Mouse (Mus musculus) macrophage (primary cell): ENCODE results near the gene Stk25. TPM values are rescaled to one million over a fixed set of nuclear protein-coding genes. Genes with fewer than 3 reads are reported as not detected.
A peak's percentile ranks its signal among the peaks of the same experiment; 100 is the strongest.

Experiments used
- H3K27ac ChIP-seq: fragments of 350-480 bp; formaldehyde crosslinking; 2 replicates; pipeline ENCODE4 v1.9.0; 2021
- H3K36me3 ChIP-seq: fragments of 350-480 bp; formaldehyde crosslinking; 2 replicates; pipeline ENCODE4 v1.9.0; 2021; ENCODE audit errors: inconsistent target
- H3K4me3 ChIP-seq: fragments of 350-480 bp; formaldehyde crosslinking; 2 replicates; pipeline ENCODE4 v1.9.0; 2021; ENCODE audit errors: inconsistent target
- H3K79me2 ChIP-seq: fragments of 350-480 bp; formaldehyde crosslinking; 2 replicates; pipeline ENCODE4 v1.9.0; 2021; ENCODE audit errors: inconsistent target
- WGBS: methylation state at CpG from one replicate; pipeline ENCODE4 v1.1.7; 2026; ENCODE audit warnings: inconsistent platforms; ENCODE audit not compliant: missing documents; 5-methylcytosine and 5-hydroxymethylcytosine counted together
- polyA plus RNA-seq: library from polyadenylated mRNA; stranded (reverse); fragments of 250-400 nt; gene quantifications from 3 replicates; pipeline ENCODE4 v1.2.4, GENCODE M21; 2018; ENCODE audit warnings: inconsistent platforms

Stk25 gene
- polyA plus RNA-seq, 1 experiment from 2014 or later: 31.3 TPM

DNA sequence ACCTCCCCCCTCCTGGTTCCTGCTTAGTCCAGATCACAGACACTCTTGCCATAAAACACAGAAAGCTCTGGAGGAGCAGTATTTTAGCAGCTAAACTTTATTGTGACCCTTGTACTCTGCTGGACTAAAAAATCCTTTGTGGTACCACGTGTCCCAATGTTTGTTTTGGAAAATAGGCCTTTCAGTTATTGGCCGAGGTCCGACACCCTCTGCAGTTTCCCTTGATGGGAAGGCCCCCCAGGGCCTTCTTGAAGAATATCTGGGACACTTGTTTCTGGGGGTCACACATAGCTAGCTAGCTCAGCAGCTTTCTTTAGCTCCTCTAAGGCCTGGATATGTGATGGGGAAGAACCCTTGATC, 28.5 kb upstream of the Stk25 start:
- no peak overlapping the region for H3K27ac ChIP-seq
- H3K36me3 ChIP-seq: no peaks in the 10 kb centered on the region
- WGBS: 100% methylated on average over 2 of the region's 3 CpGs
- no peak overlapping the region for H3K4me3 ChIP-seq
- H3K79me2 ChIP-seq: no peaks in the 10 kb centered on the region

DNA sequence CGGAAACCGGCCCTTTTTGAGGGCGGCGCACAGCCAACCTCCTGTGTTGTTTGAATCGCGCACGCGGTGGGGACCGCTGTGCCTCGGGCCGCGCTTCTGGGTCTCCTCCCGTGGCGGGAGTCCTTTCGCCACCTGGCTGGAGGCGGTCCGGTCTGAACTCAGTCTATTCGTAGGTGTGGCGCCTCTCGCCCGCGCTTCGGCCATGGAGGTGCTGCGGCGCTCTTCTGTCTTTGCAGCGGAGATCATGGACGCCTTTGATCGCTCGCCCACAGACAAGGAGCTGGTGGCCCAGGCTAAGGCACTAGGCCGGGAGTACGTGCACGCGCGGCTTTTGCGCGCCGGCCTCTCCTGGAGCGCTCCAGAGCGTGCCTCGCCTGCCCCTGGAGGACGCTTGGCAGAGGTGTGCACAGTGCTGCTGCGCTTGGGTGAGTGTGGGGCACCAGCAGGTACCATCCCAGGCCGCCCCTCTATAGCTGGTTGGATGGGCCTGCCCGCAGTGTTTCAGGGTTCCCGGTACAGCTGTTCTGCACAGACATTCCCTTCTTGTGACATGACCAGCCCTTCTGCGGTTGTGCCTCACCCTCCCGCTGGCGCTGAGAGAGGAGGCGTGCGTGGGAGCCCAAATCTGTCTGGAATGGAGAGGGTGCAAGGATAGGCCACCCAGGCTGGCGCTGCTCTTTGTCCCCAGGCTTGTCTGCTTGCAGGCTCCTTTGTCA, 27.9 kb upstream of the Stk25 start:
- Histone ChIP-seq H3K4me3 (no peak overlapping the region), H3K79me2 (no peaks in the 10 kb centered on the region), H3K36me3 (no peaks in the 10 kb centered on the region), H3K27ac (no peak overlapping the region)
- 15% methylated on average over 51 of the region's 51 CpGs for WGBS

DNA sequence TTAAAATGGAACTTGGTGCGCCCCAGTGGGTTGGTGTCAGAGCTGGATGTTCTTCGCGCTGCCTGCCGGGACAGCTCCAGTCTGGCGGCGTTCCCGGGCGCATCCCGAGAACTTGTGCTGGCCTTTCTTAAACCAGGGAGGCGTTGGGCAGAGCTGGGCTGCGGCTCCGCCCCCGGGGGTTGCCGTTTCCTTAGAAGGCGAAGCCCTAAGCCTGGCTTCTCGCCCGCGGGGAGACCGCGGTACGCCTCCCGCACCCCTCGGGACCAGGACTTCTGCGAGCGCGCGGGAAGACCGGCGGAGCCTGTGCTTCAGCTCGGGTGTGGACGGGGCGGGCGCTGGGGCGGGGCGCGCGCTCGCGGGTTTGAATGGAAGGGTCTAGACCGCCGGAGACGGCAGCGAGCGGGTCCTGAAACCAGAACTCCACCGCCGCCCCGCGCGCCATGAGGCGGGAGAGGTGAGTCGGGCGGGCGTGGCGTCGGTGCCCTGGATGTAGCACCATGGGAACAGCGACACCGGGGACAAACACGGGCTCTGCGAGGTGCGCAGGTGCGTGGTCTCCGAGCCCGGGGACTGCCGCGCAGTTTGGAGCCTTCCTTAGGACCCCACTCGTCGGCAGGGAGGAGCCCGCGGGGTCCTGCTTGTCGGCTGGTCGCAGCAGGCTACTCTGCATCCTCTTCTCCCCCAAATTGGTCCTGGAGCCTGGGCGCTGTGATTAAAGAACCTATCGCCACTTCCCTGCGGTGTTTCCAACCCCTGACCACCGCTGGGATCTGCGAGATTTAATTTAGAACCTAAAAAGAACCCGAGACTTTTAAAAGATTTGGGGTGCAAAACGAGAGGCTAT, 27.2 kb upstream of the Stk25 start, which contains the start of gene Bok:
Gene Bok, plus strand, starts transcription at position 260 of the 844 bp plus-strand sequence.
- Histone ChIP-seq H3K79me2 (no peaks in the 10 kb centered on the region), H3K36me3 (no peaks in the 10 kb centered on the region), H3K4me3 (no peak within 1 kb of the TSS), H3K27ac (no peak within 1 kb of the TSS)
- WGBS: 2% methylated on average over 78 of the region's 78 CpGs

DNA sequence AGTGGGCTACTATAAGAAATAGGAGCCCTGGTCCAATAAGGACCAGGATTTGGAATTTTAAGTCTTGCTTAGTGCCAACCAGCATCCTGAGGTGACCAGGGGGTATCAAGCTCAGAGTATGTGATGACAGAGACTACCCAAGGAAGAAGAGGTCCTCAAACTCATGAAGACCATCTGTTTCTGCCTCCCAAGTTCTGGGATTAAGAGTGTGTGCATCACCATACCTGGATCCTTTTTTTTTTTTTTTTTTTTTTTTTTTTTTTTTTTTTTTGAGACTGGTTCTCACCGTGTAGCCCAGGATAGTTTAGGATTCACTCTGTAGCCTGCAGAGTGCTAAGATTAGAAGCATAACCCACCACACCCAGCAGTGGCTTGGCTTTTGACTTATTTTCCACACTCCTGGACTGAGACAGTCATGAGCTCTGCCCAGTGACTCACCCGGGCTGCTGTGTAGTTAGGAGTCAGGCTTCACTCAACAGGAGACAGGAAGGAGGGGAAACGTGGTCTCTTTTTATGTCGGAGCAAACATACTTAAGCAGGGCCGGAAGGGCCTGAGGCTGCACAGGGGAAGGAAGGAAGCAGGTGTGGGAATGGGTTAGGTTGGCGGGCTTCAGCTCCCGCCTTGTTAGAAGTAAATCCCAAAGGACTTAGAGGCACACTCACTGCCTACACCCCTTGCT, 21.6 kb upstream of the Stk25 start:
- Histone ChIP-seq H3K36me3 (no peaks in the 10 kb centered on the region), H3K4me3 (no peak overlapping the region), H3K27ac (no peak overlapping the region), H3K79me2 (no peaks in the 10 kb centered on the region)
- WGBS: 12% methylated on average over 7 of the region's 7 CpGs

DNA sequence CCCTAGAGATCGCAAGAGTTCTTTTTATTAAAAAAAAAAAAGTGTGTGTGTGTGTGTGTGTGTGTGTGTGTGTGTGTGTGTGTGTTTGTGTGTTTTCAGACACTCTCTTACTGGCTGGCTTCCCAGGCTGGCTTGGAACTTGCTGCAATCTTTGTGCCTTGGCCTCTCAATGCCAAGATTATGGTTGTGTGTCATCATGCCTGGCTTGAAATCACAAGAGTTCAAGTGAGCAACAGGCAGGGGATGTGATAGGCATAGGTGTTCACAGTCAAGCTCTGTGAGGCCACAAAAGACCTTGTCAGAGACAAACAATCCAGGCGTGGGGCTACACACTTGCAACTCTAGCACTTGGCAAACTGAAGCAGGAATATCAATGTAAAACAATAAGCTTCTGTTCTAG, 19.9 kb upstream of the Stk25 start:
- no peak overlapping the region for H3K4me3 ChIP-seq
- 61% methylated on average over 2 of the region's 2 CpGs for WGBS
- no peaks in the 10 kb centered on the region for H3K79me2 ChIP-seq
- no peak overlapping the region for H3K27ac ChIP-seq
- no peaks in the 10 kb centered on the region for H3K36me3 ChIP-seq

DNA sequence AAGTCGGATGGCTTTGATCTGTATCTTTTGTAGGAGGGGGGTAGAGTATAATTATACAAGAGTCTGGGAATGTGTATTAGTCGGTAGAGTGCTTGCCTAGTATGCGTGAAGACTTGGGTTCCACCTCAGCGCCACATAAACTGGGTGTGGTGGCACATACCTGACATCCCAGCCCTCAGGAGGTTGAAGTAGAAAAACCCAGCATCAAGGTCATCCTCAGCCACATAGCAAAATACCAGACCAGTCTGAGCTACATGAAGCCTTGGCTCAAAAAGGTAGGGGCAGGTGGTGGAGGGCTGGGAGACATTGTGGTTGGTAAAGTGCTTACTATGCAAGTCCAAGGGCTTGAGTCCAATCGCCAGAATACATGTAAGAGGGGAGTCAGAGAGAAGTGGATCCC, 14.2 kb upstream of the Stk25 start:
- H3K4me3 ChIP-seq: no peak overlapping the region
- H3K36me3 ChIP-seq: no peaks in the 10 kb centered on the region
- H3K27ac ChIP-seq: no peak overlapping the region
- H3K79me2 ChIP-seq: no peaks in the 10 kb centered on the region
- WGBS: 95% methylated on average over 5 of the region's 5 CpGs

DNA sequence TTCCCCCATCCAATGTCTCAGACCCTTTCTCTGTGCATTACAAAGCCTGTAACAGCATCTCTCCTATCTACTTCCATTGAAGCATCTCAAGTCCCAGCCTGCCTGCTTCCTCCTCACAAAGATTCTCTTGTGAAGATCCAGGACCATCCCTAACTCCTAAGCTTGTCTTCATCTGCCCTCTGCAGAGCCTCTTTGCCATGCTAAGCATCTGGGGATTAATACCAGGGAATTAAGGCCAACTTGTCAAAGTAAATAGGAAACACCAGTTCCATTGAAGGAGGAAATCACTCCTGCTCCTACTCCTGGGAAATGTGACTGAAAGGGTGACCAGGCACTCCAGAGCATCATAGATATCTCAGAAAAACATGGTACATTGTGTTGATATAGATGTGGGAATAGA, 11.5 kb upstream of the Stk25 start:
- no peaks in the 10 kb centered on the region for H3K79me2 ChIP-seq
- no peak overlapping the region for H3K4me3 ChIP-seq
- H3K36me3 ChIP-seq: no peaks in the 10 kb centered on the region
- no peak overlapping the region for H3K27ac ChIP-seq

DNA sequence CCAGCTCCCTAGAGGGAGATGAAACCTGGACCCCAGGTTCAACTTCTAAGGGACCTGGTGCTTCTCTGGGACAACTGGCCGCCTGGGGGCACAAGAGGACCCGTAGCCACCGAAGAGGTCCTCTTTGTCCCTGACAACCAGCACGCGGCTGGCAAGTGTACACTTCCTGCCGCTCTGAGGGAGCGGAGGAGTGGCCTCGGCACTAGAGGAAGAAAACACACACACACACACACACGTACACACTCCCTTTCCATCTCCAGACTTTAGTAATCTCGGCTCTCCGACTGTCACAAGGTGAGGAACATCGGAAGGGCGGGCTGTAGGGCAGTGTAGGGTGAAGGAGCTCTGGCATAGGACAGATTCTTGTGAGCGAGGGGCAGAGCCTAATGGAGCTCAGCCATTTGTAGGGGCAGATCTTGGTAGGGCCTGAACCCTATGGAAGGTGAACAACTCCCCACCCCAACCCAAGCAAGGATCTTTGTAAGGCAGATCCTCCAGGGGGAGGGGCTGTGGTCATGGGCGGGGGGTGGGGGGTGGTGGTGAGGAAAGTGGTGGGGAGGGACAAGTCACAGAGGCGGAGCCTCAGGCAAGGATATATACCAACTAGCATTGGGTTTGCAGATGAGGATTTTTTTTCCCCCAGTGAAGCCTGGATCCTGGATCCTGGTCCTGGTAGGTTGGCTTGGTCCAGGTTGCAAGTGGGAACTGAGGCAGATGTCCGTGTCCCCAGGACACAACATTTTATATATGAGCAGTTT, 10.5 kb upstream of the Stk25 start:
- no peaks in the 10 kb centered on the region for H3K36me3 ChIP-seq
- H3K27ac ChIP-seq: no peak overlapping the region
- WGBS: 8% methylated on average over 17 of the region's 17 CpGs
- H3K4me3 ChIP-seq: peak overlapping the region; percentile 26
- no peaks in the 10 kb centered on the region for H3K79me2 ChIP-seq

DNA sequence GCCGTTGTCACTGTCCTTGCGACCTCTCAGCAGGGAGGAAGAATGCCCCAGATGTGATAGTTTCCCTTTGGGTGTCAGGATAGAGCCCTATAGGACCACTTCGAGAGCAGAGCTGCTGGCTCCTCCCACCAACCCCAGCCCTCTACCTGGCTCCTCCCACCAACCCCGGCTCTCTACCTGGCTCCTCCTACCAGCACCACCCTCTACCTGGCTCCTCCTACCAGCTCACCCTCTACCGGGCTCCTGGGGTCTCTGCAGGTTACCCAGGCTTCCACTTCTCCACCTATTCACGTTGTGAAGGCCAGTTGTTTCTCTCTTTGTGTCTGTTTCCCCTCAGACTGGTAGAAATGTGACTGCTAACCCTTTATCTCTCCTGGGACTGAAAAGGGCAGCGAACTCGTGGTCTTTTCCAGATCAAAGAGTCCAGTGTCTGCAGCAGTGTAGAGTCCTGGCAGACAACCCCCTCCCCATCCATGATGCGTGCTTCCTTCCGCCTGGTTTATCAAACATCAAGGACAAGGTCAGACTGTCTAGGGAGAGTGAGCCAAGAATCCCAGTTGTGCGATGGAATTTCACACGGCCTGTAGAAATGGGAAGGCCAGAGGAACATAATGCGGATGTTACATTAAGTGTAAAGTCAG, 9.4 kb upstream of the Stk25 start:
- WGBS: 64% methylated on average over 13 of the region's 13 CpGs

DNA sequence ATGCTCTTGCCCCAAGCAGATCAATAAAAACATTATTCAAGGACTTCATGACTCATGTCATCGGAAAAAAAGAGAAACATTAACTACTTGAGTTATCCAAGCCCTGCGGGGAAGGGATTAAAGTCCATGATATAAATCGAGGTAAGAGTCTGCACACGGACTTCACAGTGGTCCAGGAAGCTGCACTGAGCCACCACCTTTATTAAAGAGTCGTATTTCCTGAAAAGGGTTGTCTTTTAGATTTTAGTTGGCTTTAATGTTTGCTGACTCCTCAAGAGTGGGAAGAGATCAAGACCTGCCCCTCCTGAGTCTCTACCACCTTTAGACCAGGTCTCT, 1.5 kb downstream of the Stk25 start:
- 83% methylated on average over 5 of the region's 5 CpGs for WGBS
- no peak overlapping the region for H3K4me3 ChIP-seq
- H3K36me3 ChIP-seq: no peaks in the 10 kb centered on the region
- H3K27ac ChIP-seq: no peak overlapping the region
- no peaks in the 10 kb centered on the region for H3K79me2 ChIP-seq

More for the DNA sequence above, 9.4 kb upstream of the Stk25 start:
- no peak overlapping the region for H3K27ac ChIP-seq
- no peaks in the 10 kb centered on the region for H3K79me2 ChIP-seq
- H3K4me3 ChIP-seq: no peak overlapping the region
- H3K36me3 ChIP-seq: no peaks in the 10 kb centered on the region

DNA sequence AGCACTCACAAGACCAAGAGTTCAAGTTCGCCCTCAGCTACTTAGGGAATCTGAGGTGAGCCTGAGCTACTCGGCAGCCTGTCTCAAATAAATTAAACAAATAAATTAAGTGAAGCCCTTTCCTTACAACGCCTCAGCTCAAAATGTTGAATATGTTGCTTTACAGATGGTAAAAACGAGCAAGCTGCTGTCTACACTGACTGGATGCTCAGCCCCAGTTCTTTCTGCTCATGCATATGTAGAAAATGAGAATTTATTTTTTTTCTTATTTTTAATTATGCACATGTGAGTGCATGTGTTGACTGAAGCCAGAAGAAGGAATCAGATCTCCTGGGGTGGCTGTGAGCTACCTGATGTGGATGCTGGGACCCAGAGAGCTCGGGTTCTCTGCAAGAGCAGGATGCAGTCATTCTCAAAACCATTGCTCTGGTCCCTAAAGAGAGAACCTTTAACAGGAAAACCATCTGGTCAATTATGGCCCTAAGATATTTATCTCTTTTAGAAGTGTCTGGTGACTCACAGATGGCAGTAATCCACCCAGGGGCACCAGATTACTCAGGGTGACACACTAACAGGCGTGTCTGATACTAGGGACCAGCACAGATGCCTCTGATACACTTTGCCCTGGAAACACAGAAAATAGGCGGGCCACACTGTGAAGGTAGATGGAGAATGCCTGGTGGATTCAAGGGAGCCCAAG, 2.0 kb downstream of the Stk25 start:
- H3K27ac ChIP-seq: no peak overlapping the region
- 90% methylated on average over 7 of the region's 7 CpGs for WGBS
- H3K36me3 ChIP-seq: no peaks in the 10 kb centered on the region
- no peak overlapping the region for H3K4me3 ChIP-seq
- H3K79me2 ChIP-seq: no peaks in the 10 kb centered on the region

DNA sequence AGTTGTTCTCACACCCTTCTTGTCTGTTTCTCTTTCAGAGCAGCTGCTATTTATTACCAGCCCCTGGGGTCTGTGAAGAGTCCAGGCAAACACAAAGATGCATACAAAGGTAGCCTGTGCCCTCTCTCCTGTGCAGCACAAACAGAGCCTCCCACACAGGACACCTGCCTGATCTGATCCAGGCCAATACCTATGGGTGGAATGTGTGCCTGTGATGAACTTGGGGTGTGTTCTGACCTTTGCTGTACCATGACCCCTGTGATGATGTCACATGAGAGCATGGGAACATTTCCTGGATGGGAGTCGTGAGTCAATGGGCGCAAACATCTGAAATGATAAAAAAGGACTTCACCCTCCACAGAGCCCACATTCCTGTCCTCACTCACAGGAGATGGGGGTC, 3.7 kb downstream of the Stk25 start:
- no peaks in the 10 kb centered on the region for H3K36me3 ChIP-seq
- H3K79me2 ChIP-seq: no peaks in the 10 kb centered on the region
- H3K4me3 ChIP-seq: no peak overlapping the region
- H3K27ac ChIP-seq: no peak overlapping the region
- WGBS: 79% methylated on average over 2 of the region's 2 CpGs

DNA sequence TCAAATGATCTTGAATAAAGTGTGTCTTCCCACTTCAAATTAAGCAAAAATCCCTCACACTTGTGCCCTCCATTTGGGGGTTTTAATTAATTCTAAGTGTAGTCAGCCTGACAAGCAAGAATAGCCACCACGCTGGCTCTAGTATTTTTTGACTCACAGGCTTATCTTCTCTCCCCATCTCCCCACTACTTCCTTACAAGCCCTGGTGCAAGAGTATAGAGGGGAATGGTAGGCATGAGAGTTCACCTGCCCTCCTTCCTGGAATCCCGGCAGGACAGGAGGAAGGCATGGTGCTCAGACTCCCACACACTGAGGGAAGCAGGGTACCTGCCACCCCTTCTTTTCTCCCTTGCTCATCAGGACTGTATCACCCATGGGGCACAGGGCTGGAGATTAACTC, 4.2 kb downstream of the Stk25 start:
- Histone ChIP-seq H3K79me2 (no peaks in the 10 kb centered on the region), H3K36me3 (no peaks in the 10 kb centered on the region), H3K27ac (no peak overlapping the region), H3K4me3 (no peak overlapping the region)
- 4% methylated on average over 2 of the region's 2 CpGs for WGBS
